Mouse (Mus musculus): ENCODE measurements around the gene Dynlt1c. TPM values are rescaled to one million over a fixed set of nuclear protein-coding genes. Genes with fewer than 3 reads are reported as not detected.
"Not testable (repeated sequence)": the region's sequence is repeated elsewhere in the genome, so short reads cannot be mapped to it uniquely, and the experiment has no call there.

Gene Dynlt1c
- polyA plus RNA-seq, 1 experiment from 2014 or later: 42.8 TPM

DNA sequence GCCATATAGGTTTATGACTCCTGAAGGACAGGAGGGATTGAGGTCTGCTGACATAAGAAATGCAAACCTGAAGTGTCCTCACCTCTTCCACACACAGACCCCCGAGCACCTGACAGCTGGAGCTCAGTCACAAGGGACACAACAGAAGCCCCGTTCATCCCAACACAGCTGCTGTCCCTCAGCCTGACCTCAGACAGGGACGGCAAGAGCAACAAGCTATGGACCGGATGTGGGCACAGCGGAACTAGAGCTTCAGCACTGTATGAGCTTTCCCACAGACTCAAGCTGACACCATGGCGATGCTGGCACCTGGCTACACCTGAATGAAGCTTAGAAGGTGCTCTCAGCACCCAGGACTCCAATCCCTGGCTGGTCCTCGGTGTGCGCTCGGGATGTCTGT, 12.8 kb downstream of the Dynlt1c start:
- H3K9ac ChIP-seq (ENCODE audit: low read depth, low read length); H3K27ac ChIP-seq (ENCODE audit: low read depth, low read length); H3K4me1 ChIP-seq (ENCODE audit: control insufficient read depth, insufficient read depth, low read length); H3K36me3 ChIP-seq (ENCODE audit: control insufficient read depth, insufficient read depth, low read length); H3K4me2 ChIP-seq (replicated peaks; ENCODE audit: low read depth, low read length); H3K9me3 ChIP-seq (ENCODE audit: control insufficient read depth, low read length); ATAC-seq (ENCODE audit: low FRiP score, low TSS enrichment); H3K27me3 ChIP-seq (ENCODE audit: control insufficient read depth, insufficient read depth, low read length); H3K4me3 ChIP-seq (ENCODE audit: low read length): not testable (repeated sequence)
- WGBS: 80% methylated on average over 3 of the region's 9 CpGs

DNA sequence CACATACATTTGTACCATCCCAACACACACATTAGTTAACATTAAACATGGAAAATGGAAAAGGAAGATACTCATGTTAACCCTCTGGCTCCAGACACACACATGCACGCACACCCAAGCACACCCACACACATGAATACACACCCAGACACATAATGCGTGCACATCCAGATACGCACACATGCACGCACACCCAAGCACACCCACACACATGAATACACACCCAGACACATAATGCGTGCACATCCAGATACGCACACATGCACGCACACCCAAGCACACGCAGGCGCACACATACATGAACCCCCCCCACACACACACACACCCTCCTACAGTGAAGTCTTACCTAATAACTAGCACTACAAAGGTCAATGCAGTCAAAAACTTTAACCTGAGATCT, 15.3 kb downstream of the Dynlt1c start:
- not testable (repeated sequence) for H3K27me3 ChIP-seq (ENCODE audit: control insufficient read depth, insufficient read depth, low read length); H3K9ac ChIP-seq (ENCODE audit: low read depth, low read length); H3K4me1 ChIP-seq (ENCODE audit: control insufficient read depth, insufficient read depth, low read length); ATAC-seq (ENCODE audit: low FRiP score, low TSS enrichment); H3K4me3 ChIP-seq (ENCODE audit: low read length); H3K9me3 ChIP-seq (ENCODE audit: control insufficient read depth, low read length); H3K4me2 ChIP-seq (replicated peaks; ENCODE audit: low read depth, low read length); H3K27ac ChIP-seq (ENCODE audit: low read depth, low read length); H3K36me3 ChIP-seq (ENCODE audit: control insufficient read depth, insufficient read depth, low read length)
- WGBS: 95% methylated on average over 9 of the region's 9 CpGs

- H3K4me2 ChIP-seq (replicated peaks; ENCODE audit: low read depth, low read length); H3K27ac ChIP-seq (ENCODE audit: low read depth, low read length); H3K36me3 ChIP-seq (ENCODE audit: control insufficient read depth, insufficient read depth, low read length); H3K4me1 ChIP-seq (ENCODE audit: control insufficient read depth, insufficient read depth, low read length); H3K9me3 ChIP-seq (ENCODE audit: control insufficient read depth, low read length); H3K9ac ChIP-seq (ENCODE audit: low read depth, low read length); H3K4me3 ChIP-seq (ENCODE audit: low read length); H3K27me3 ChIP-seq (ENCODE audit: control insufficient read depth, insufficient read depth, low read length): not testable (repeated sequence)
- WGBS: 35% methylated on average over 7 of the region's 13 CpGs
- peak; percentile 41; the same call in 1 of the 2 replicates for ATAC-seq (ENCODE audit: low FRiP score, low TSS enrichment)
Measured at GRCm38 (mm10) chr17:6617689-6618400, 16.4 kb downstream of the Dynlt1c start.

DNA sequence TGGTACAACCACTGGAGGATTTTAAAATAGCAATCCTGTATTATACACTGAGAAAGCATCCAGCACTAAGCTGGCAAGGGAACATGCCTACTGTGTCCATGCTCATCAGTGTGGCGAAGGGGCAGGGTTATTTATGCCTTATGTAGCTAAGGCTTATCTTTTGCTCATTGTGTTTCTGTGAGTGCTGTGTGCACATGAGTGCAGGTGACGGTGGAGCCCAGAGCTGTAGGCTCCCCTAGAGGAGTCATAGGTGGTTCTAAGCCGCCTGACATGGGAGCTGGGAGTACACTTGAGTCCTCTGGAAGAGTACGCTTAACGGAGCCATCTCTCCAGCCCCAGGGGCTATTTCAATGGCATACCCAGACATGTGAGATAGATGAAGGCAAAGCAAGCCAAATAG, 17.8 kb downstream of the Dynlt1c start:
- H3K36me3 ChIP-seq (ENCODE audit: control insufficient read depth, insufficient read depth, low read length); H3K27me3 ChIP-seq (ENCODE audit: control insufficient read depth, insufficient read depth, low read length); ATAC-seq (ENCODE audit: low FRiP score, low TSS enrichment); H3K4me3 ChIP-seq (ENCODE audit: low read length); H3K27ac ChIP-seq (ENCODE audit: low read depth, low read length); H3K9me3 ChIP-seq (ENCODE audit: control insufficient read depth, low read length); H3K9ac ChIP-seq (ENCODE audit: low read depth, low read length); H3K4me1 ChIP-seq (ENCODE audit: control insufficient read depth, insufficient read depth, low read length); H3K4me2 ChIP-seq (replicated peaks; ENCODE audit: low read depth, low read length): not testable (repeated sequence)
- WGBS: 89% methylated on average over 5 of the region's 5 CpGs

DNA sequence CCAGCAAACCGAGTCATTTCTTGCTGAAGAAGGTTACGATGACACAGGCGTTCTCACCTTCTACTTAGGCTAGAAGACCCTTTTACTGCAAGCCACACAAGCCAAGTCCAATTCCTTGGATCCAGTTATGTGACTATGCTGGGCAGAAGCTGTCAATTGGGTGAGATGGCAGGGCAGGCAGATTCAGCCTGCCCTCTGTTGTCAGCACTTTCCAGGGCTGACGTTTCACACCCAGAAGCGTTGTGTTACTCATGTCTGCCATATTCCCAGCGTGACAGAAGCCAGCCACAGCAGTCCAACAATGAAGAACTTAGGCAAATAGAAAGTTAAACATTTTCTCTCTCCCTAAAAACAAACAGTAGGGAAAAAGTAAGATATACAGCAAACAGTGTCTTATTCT, 18.6 kb downstream of the Dynlt1c start:
- H3K4me3 ChIP-seq (ENCODE audit: low read length); H3K9ac ChIP-seq (ENCODE audit: low read depth, low read length); H3K27me3 ChIP-seq (ENCODE audit: control insufficient read depth, insufficient read depth, low read length); H3K27ac ChIP-seq (ENCODE audit: low read depth, low read length); H3K4me2 ChIP-seq (replicated peaks; ENCODE audit: low read depth, low read length); H3K4me1 ChIP-seq (ENCODE audit: control insufficient read depth, insufficient read depth, low read length); H3K9me3 ChIP-seq (ENCODE audit: control insufficient read depth, low read length); H3K36me3 ChIP-seq (ENCODE audit: control insufficient read depth, insufficient read depth, low read length); ATAC-seq (ENCODE audit: low FRiP score, low TSS enrichment): not testable (repeated sequence)
- 73% methylated on average over 5 of the region's 6 CpGs for WGBS

GRCm38 (mm10) chr17:6620730-6621451, 19.4 kb downstream of the Dynlt1c start:
- not testable (repeated sequence) for H3K4me1 ChIP-seq (ENCODE audit: control insufficient read depth, insufficient read depth, low read length); H3K4me2 ChIP-seq (replicated peaks; ENCODE audit: low read depth, low read length); H3K4me3 ChIP-seq (ENCODE audit: low read length); H3K27ac ChIP-seq (ENCODE audit: low read depth, low read length); H3K27me3 ChIP-seq (ENCODE audit: control insufficient read depth, insufficient read depth, low read length); H3K9ac ChIP-seq (ENCODE audit: low read depth, low read length); H3K36me3 ChIP-seq (ENCODE audit: control insufficient read depth, insufficient read depth, low read length); H3K9me3 ChIP-seq (ENCODE audit: control insufficient read depth, low read length); ATAC-seq (ENCODE audit: low FRiP score, low TSS enrichment)
- WGBS: 70% methylated on average over 17 of the region's 20 CpGs

DNA sequence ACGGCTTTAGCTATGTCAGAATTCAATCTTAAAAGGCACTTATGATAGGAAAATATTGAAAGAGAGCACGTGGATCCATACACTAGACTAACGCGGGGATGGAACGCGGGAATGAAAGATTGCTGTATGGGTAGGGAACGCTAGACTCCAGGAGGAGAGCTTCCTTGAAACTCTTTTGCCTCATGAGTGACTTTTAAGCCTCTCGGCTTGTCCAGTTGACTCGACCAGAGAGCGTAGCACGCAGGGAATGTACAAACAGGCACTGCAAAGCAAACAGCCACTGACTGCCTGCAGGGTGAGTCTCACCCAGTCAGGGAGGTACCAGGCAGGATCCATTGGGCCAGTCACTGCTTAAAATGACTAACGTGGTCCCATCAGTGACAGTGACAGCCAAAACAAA, 20.5 kb downstream of the Dynlt1c start:
- not testable (repeated sequence) for H3K4me2 ChIP-seq (replicated peaks; ENCODE audit: low read depth, low read length); H3K27me3 ChIP-seq (ENCODE audit: control insufficient read depth, insufficient read depth, low read length); H3K4me3 ChIP-seq (ENCODE audit: low read length); H3K27ac ChIP-seq (ENCODE audit: low read depth, low read length); H3K4me1 ChIP-seq (ENCODE audit: control insufficient read depth, insufficient read depth, low read length); H3K36me3 ChIP-seq (ENCODE audit: control insufficient read depth, insufficient read depth, low read length); H3K9ac ChIP-seq (ENCODE audit: low read depth, low read length); H3K9me3 ChIP-seq (ENCODE audit: control insufficient read depth, low read length); ATAC-seq (ENCODE audit: low FRiP score, low TSS enrichment)
- WGBS: 88% methylated on average over 11 of the region's 12 CpGs

GRCm38 (mm10) chr17:6624926-6625558, 23.6 kb downstream of the Dynlt1c start:
- not testable (repeated sequence) for H3K27ac ChIP-seq (ENCODE audit: low read depth, low read length); H3K9me3 ChIP-seq (ENCODE audit: control insufficient read depth, low read length); H3K27me3 ChIP-seq (ENCODE audit: control insufficient read depth, insufficient read depth, low read length); H3K9ac ChIP-seq (ENCODE audit: low read depth, low read length); ATAC-seq (ENCODE audit: low FRiP score, low TSS enrichment); H3K4me1 ChIP-seq (ENCODE audit: control insufficient read depth, insufficient read depth, low read length); H3K4me3 ChIP-seq (ENCODE audit: low read length); H3K36me3 ChIP-seq (ENCODE audit: control insufficient read depth, insufficient read depth, low read length); H3K4me2 ChIP-seq (replicated peaks; ENCODE audit: low read depth, low read length)
- WGBS: 72% methylated on average over 1 of the region's 6 CpGs

GRCm38 (mm10) chr17:6630398-6630797, 28.9 kb downstream of the Dynlt1c start:
- not testable (repeated sequence) for H3K9ac ChIP-seq (ENCODE audit: low read depth, low read length); H3K9me3 ChIP-seq (ENCODE audit: control insufficient read depth, low read length); ATAC-seq (ENCODE audit: low FRiP score, low TSS enrichment); H3K4me2 ChIP-seq (replicated peaks; ENCODE audit: low read depth, low read length); H3K27ac ChIP-seq (ENCODE audit: low read depth, low read length); H3K27me3 ChIP-seq (ENCODE audit: control insufficient read depth, insufficient read depth, low read length); H3K36me3 ChIP-seq (ENCODE audit: control insufficient read depth, insufficient read depth, low read length); H3K4me3 ChIP-seq (ENCODE audit: low read length); H3K4me1 ChIP-seq (ENCODE audit: control insufficient read depth, insufficient read depth, low read length)
- 90% methylated on average over 4 of the region's 4 CpGs for WGBS
